Mouse (Mus musculus) megakaryocyte, adult 5-6 weeks (primary cell): Measurements from ENCODE around the gene Mrpl48. TPM values are rescaled to one million over a fixed set of nuclear protein-coding genes. Genes with fewer than 3 reads are reported as not detected.
A peak's percentile ranks its signal among the peaks of the same experiment; 100 is the strongest.
"Not testable (repeated sequence)": the region's sequence is repeated elsewhere in the genome, so short reads cannot be mapped to it uniquely, and the experiment has no call there.

Source experiments
- ATAC-seq: 2 replicates; pipeline ENCODE4 v1.8.0; 2016; ENCODE audit warnings: mild to moderate bottlenecking, inconsistent platforms; ENCODE audit not compliant: poor library complexity, severe bottlenecking
- total RNA-seq, 2 experiments: library from RNA; stranded (forward) in 1 of 2; stranded (reverse) in 1 of 2; fragments of 153-499, 151-499 nt in 1 of 2; fragments of 221-1000, 200-1000 nt in 1 of 2; gene quantifications; 2 replicates each; pipeline versions ENCODE4 v1.2.3 to v1.2.4; 2015 to 2017

The Mrpl48 gene
- total RNA-seq, 2 experiments from 2014 or later: 49.4 to 83.3 TPM

DNA sequence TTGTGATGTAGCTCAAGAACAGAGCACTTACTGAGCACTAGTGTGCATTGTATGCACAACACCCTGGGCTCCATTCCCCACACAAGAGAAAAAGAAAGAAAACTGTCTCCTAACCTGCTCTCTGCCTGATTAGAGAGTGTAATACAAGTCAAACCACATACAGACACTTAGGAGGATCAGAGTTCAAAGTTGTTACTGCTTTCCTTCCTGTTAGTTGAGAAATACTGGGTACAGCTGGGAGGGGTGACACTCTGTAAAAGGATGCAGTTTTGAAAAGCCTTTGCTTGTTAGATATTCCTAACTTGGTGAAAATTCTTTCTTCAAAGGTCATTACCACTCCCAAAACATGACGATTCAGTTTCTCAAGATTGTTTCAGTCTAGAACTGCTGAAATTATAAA, 18.3 kb downstream of the Mrpl48 start:
- peak; percentile 29 for ATAC-seq

- peak; percentile 99 for ATAC-seq
Measured at GRCm38 (mm10) chr7:100582727-100583236, 25.3 kb downstream of the Mrpl48 start.

DNA sequence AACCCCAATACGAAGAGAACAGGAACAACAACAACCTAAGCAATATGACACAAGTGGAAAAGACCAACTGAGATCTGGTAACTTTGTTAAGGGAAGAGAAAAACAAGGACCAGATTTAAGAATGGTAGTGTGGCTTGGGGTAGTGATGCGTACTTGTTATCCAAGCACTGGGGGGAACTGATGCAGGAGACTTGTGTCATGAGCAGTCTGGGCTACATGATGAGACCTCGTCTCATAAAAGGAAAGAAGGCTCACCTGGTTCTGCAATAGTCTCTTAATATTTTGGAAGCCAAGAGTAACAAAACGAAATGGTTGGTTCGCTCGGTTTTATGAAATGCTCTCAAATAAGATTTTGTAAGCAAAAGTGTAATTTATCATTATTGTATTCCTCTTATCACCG, 25.9 kb downstream of the Mrpl48 start:
- ATAC-seq: no peak

GRCm38 (mm10) chr7:100578794-100579193, 29.3 kb downstream of the Mrpl48 start:
- ATAC-seq: no peak

GRCm38 (mm10) chr7:100572704-100573103, 35.4 kb downstream of the Mrpl48 start:
- no peak for ATAC-seq

DNA sequence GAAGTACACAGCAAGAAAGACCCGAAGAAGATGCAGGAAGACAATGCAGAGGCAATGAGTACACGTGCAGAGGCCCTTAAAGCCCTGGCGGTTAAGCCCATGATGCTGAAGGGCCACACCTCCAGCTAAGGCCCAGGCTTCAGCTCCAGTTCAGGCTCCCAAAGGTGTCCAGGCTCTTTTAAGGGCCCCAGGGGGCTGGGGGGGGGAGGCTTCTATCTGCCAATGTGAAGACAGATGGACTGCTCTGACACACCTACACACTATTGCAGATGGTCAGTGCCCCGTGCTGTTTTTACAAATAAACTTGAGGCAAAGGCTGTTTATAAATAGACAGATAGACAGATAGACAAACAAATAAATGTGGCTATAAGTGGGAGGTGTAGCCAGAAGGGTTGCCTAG, 36.0 kb downstream of the Mrpl48 start:
- no peak for ATAC-seq

DNA sequence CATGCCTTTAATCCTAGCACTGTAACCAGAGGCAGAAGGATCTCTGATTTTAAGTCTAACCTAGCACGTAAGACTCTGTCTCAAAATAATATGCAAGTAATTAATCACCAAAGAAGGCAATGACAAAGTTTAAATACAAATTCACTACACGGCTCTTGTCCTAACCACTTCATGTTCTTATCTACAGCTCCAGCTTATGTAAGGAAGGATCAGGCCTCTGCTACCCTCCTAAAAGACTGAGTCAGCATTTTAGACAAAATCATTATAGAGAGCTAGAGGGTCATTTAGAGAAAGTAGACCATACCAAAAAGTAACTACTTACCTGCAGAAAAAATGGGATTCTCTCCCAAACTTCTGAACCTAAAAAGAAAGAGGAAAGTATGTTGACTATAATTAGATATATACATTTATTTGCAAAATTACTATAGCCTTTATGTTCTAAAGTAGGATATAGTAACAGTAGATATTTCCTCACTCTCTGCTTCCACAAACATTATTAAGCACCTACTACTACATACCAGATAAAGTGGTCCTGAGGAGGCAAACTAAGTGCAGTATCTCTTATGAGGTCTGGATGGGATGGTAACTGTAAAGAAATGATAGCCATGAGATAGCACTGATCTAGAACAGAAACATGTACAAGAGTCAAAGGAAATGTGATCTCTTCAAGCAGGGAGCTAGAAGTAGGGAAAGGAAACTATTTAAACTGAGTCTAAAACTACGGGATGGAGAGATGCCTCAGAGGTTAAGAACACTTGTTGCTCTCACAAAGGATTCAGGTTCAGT, 37.0 kb downstream of the Mrpl48 start:
- ATAC-seq: no peak

GRCm38 (mm10) chr7:100569907-100570306, 38.2 kb downstream of the Mrpl48 start:
- no peak for ATAC-seq

- not testable (repeated sequence) for ATAC-seq
Measured at GRCm38 (mm10) chr7:100567238-100567637, 40.9 kb downstream of the Mrpl48 start.

- no peak for ATAC-seq
Measured at GRCm38 (mm10) chr7:100561861-100562587, 46.1 kb downstream of the Mrpl48 start.

GRCm38 (mm10) chr7:100559331-100559730, 48.8 kb downstream of the Mrpl48 start:
- ATAC-seq: no peak

GRCm38 (mm10) chr7:100557241-100557640, 50.9 kb downstream of the Mrpl48 start:
- ATAC-seq: no peak

DNA sequence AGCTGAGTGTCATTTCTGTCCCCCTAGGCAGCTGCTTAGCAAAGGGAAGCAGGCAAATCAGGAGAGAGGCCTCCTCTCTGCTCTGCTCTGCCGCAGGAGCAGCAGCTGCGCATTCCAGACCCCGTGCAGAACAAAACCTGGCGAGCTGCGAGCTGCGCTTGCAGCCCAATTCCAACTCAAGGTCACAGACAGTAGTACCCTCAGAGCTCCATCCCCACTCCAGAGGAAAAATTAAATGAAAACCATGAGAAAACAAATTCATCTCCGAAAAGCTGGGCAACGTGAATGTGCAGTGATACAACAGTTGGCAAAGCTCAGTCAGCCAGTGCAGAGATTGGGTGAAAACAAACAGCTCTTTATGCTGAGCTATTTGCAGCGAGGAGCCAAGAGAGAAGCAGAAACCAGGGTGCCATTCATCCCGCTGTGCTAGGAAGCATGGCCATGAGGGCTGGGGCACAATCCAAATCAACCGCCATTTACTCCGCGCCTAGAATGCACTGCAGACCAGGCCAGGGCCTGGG, 52.6 kb downstream of the Mrpl48 start:
- no peak for ATAC-seq

- ATAC-seq: no peak
Measured at GRCm38 (mm10) chr7:100554939-100555338, 53.2 kb downstream of the Mrpl48 start.

- no peak for ATAC-seq
Measured at GRCm38 (mm10) chr7:100550338-100551007, 57.6 kb downstream of the Mrpl48 start.

DNA sequence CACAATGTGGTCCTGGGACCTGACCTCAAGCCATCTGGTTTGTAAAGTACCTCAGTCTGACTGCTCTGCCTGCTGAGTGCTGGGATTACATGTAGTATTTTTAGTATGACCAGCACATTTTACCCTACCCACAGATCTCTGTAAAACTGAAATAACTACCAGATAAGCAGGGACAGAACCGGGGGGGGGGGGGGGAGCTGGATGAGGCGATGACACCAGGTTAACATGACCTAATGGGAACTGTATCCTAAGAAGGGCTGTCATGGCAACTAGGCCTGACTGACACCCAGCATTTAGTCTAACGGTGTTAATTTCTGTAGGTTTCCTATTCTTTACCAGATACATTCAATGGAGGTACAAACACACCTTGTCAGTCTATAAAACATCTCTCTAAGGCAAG, 58.3 kb downstream of the Mrpl48 start:
- no peak for ATAC-seq

- ATAC-seq: no peak
Measured at GRCm38 (mm10) chr7:100547631-100548030, 60.5 kb downstream of the Mrpl48 start.

- no peak for ATAC-seq
Measured at GRCm38 (mm10) chr7:100544437-100544836, 63.7 kb downstream of the Mrpl48 start.

DNA sequence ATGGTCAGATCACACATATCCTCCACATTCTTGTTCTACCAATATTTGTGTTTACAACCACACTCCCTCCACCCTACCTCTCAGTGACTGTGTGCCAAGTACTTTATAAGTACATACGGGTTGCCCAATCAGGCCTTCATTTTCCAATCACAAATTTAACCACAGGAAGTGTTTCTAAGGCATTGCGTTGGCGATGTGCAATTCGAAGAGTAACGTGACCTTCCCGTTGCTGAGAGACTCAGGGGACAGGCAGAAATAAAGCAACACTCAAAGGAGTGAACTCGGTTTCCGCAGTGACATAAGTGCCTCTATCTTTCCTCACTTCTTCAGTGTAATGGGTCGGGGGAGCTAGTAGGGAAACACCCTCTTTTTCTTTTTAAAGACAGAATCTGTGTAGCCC, 68.6 kb downstream of the Mrpl48 start:
- peak; percentile 77 for ATAC-seq

- no peak for ATAC-seq
Measured at GRCm38 (mm10) chr7:100537519-100537902, 70.6 kb downstream of the Mrpl48 start.

DNA sequence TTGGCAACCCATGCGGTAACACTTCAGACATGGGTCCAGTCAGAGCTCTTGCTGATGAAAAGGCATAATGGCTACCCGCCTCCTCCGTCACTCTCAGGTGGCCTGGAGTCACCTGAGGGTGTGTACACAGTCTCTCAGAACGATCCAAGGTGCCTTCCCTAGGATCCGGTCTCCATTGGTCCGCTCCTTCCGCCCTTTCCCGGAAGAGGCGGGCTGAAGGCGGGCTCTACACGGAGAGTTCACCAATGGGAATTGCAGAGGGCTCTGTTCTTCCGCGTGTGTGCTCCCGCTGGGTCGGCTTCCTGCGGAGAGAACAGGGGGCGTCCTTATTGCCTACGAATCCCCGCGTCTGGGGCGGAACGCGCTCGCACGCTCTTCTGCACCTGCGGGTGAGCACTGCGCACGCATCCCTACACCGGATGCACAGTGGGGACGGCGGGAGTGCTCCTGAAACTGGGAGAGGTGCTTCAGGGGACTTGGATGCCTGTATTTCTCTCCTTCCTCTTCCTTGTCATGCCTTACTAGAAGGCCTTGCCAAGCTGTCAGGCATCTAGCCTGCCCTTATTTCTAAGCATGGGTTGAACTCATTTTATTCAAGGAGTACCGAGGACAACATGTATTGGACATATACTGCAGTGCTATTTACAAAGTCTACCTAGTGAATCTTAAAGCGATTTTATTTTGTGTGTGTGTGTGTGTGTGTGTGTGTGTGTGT, 71.1 kb downstream of the Mrpl48 start, which contains the start of gene Coa4:
TSS of gene Coa4 (plus strand) at position 268 of the 715 bp plus-strand sequence.
- peak; percentile 84 for ATAC-seq
